Comparison of ENCODE assay signal across 8 mouse cellular contexts in the genomic region with DNA sequence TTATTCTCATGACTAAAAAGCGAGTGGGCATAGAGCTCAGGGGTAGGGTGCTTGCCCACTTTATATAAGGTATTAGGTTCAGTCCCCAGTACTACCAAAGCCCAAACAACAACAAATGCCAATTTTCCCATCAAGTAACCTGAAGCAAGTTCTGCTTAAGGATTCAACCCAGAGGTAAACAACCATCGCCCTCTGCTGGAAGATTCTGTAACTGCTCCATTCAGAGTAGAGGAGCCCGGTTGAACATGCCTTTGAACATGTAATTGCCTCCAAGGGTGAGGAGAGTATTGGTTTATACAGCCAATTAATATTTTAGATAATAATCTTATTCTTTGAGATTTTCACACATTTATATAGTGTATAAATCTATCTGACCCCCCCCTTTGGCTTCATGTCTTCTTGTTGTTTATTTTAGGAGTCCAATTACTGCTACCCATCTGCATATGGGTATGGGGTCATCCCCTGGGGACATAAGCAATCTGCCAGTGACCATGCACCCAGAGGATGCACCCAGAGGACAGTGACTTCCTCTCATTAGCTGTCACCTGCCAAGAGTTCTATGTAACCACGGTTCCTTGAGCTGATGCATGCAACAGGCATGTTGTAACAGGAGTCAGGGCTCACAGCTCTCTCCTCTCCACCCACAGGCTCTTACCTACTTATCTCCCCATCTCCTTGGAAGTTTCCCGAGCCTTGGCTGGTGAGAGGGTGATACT. TPM values are rescaled to one million over a fixed set of nuclear protein-coding genes. Genes with fewer than 3 reads are reported as not detected.
DNase-seq lines count a peak whose midpoint lies in the region; ATAC-seq lines count a peak whose summit lies in the region.

No protein-coding gene starts in this region.

- H3K4me3 ChIP-seq in embryonic facial prominence, embryonic 15.5 days (replicated peaks), result no peak overlapping the region
- H3K4me3 ChIP-seq in lung, embryonic 16.5 days (ENCODE audit: low read length), result no peak overlapping the region

- no peak overlapping the region for H3K4me2 ChIP-seq in embryonic facial prominence, embryonic 15.5 days (replicated peaks)
- H3K4me2 ChIP-seq in lung, embryonic 16.5 days (ENCODE audit: low read depth, low read length), result no peak overlapping the region

- peak; percentile 79 for DNase-seq in ES-CJ7 (ENCODE audit: low read depth, low spot score)
- peak; percentile 86 for DNase-seq in brain, adult 2 months (ENCODE audit: low read depth, low spot score)
- DNase-seq in layer of hippocampus, adult 18-20 months (ENCODE audit: low spot score in 2 of 2), result peak; percentile 54 to 90
- peak; percentile 88 for DNase-seq in retina, postnatal 1 day
- peak; percentile 39 to 79 for DNase-seq in urinary bladder, postnatal 4 days (ENCODE audit: low spot score in 2 of 2)

- WGBS in embryonic facial prominence, embryonic 15.5 days, result 17% methylated on average over 5 of the region's 5 CpGs
- 10% methylated on average over 5 of the region's 5 CpGs for WGBS in lung, embryonic 16.5 days

- H3K36me3 ChIP-seq in embryonic facial prominence, embryonic 15.5 days, result no peaks in the 10 kb centered on the region
- no peaks in the 10 kb centered on the region for H3K36me3 ChIP-seq in lung, embryonic 16.5 days (ENCODE audit: control insufficient read depth, insufficient read depth, low read length)

- H3K9ac ChIP-seq in embryonic facial prominence, embryonic 15.5 days, result no peak overlapping the region
- no peak overlapping the region for H3K9ac ChIP-seq in lung, embryonic 16.5 days (ENCODE audit: low read length)

- ATAC-seq in embryonic facial prominence, embryonic 15.5 days (ENCODE audit: insufficient number of reproducible peaks, low FRiP score, low TSS enrichment, low read depth), result 0 out of 2 replicates have a peak, but pooled peaks have one; percentile 53
- peak; percentile 37 to 68; a peak in 2 of 4 replicates for ATAC-seq in hematopoietic stem cell, adult 5-6 weeks (replicated peaks in 1 of 2; ENCODE audit: insufficient read depth in 1 of 2, low FRiP score in 2 of 2, low TSS enrichment in 1 of 2, low read depth in 1 of 2, poor library complexity in 2 of 2, severe bottlenecking in 2 of 2)
- peak; percentile 5; the same call in 1 of the 2 replicates for ATAC-seq in lung, embryonic 16.5 days (ENCODE audit: low read depth)

- peaks cover 24% of the 10 kb centered on the region for H3K4me1 ChIP-seq in embryonic facial prominence, embryonic 15.5 days
- H3K4me1 ChIP-seq in lung, embryonic 16.5 days (replicated peaks; ENCODE audit: control insufficient read depth, insufficient read depth, low read length), result peaks cover 28% of the 10 kb centered on the region

- no peaks in the 10 kb centered on the region for H3K9me3 ChIP-seq in embryonic facial prominence, embryonic 15.5 days (replicated peaks)
- H3K9me3 ChIP-seq in lung, embryonic 16.5 days (ENCODE audit: control insufficient read depth, low read length), result no peaks in the 10 kb centered on the region

- no peaks in the 10 kb centered on the region for H3K27me3 ChIP-seq in embryonic facial prominence, embryonic 15.5 days
- H3K27me3 ChIP-seq in lung, embryonic 16.5 days (ENCODE audit: control insufficient read depth, insufficient read depth, low read depth, low read length), result no peaks in the 10 kb centered on the region

- H3K27ac ChIP-seq in embryonic facial prominence, embryonic 15.5 days (replicated peaks), result no peak overlapping the region
- H3K27ac ChIP-seq in lung, embryonic 16.5 days (ENCODE audit: low read length), result no peak overlapping the region

RNA-seq across cellular contexts. Expression of gene Proser2, which starts 38.0 kb away (rescaled TPM):
- polyA plus RNA-seq in embryonic facial prominence, embryonic 15.5 days (2015; fragmentation: Nextera tagmentation; extraction: Ambion mirVana), result 19.6 and 23.1 TPM in 2 replicates
- 0.05 TPM in 1 of 2 replicates, not detected in the other for total RNA-seq in hematopoietic stem cell, adult 5-6 weeks (2017)
- total RNA-seq in layer of hippocampus, adult 18-20 months (2021), result 1 to 10 TPM; 1.9 to 2.5 TPM
- 8.0 and 8.8 TPM in 2 replicates for polyA plus RNA-seq in lung, embryonic 16.5 days (2015; fragmentation: Nextera tagmentation; extraction: Ambion mirVana)

RNA-seq across cellular contexts. Expression of gene Echdc3, which starts 44.8 kb away (rescaled TPM):
- polyA plus RNA-seq in embryonic facial prominence, embryonic 15.5 days (2015; fragmentation: Nextera tagmentation; extraction: Ambion mirVana), result 5.0 and 6.3 TPM in 2 replicates
- 1.9 and 2.1 TPM in 2 replicates for total RNA-seq in hematopoietic stem cell, adult 5-6 weeks (2017)
- under 1 TPM; 0.86 to 0.99 TPM for total RNA-seq in layer of hippocampus, adult 18-20 months (2021)
- 11.1 and 15.3 TPM in 2 replicates for polyA plus RNA-seq in lung, embryonic 16.5 days (2015; fragmentation: Nextera tagmentation; extraction: Ambion mirVana)
